Mouse (Mus musculus) heart, adult 2 months (tissue): ENCODE measurements around the gene Cd247.

Experiments
- CTCF ChIP-seq: fragments of 200-600 bp; IDR thresholded peaks from 2 replicates; pipeline ENCODE4 v1.8.1; 2022; ENCODE audit warnings: antibody characterized with exemption, mild to moderate bottlenecking, moderate library complexity
- EP300 ChIP-seq: fragments of 200-500 bp; IDR thresholded peaks from 2 replicates; pipeline ENCODE4 v1.6.1; 2011; ENCODE audit warnings: low read depth, low read length, control low read depth; ENCODE audit not compliant: insufficient read depth
- POLR2A ChIP-seq: fragments of 200-500 bp; IDR thresholded peaks from 2 replicates; pipeline ENCODE4 v1.6.1; 2011; ENCODE audit warnings: mild to moderate bottlenecking, low read depth, low read length, control low read depth; ENCODE audit not compliant: insufficient read depth

DNA sequence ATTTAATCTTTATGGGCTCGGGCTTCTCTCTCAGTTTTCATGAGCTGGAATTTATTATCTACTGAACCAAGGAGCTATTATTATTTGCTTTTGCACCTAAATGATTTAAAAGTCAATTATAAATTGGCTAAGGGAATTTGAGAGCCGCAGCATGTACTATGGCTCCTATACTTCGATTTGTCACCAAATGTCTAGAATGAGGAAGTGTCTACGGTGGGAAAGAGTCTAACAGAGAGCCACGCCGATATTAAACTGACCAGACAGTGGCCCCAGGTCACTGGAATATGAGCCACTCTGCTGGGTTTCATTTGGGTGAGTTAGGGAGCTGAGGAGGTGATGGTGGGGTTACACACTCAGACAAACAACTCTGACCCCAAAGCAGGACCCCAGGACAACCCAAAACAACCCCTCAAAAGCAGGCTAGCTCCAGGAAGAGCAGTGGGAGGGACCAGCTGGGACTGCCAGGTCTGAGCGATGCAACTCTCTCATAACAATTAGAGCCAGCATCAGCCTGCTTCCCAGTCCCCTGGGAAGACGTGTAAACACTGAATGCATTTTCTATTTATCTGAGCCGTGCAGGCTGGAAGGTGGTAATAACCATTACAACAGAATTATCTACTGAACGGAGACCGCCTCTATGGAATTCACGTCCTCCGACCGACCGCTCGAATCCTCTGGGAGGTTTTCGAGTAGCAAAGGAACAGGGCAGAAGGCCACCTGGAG is 45.6 kb downstream of the Cd247 start:
- TF ChIP-seq EP300 (no peak), CTCF (no peak), POLR2A (peak; percentile 29; the same call in 1 of the 2 replicates)
